Mouse (Mus musculus): ENCODE measurements around the gene Zfp692.

Zfp692 gene

GRCm38 (mm10) chr11:58307411-58308080 is 677 bp downstream of the Zfp692 start:
- DNase-seq (ENCODE audit: low spot score), result peak; percentile 54

GRCm38 (mm10) chr11:58308661-58309060 is 1.8 kb downstream of the Zfp692 start:
- no peak for DNase-seq (ENCODE audit: low spot score)

- DNase-seq (ENCODE audit: low spot score), result no peak
These were observed 7.2 kb downstream of the Zfp692 start for GRCm38 (mm10) chr11:58314069-58314468.

GRCm38 (mm10) chr11:58315536-58316168 is 8.8 kb downstream of the Zfp692 start:
- no peak for DNase-seq (ENCODE audit: low spot score)

GRCm38 (mm10) chr11:58316344-58316743 is 9.5 kb downstream of the Zfp692 start:
- DNase-seq (ENCODE audit: low spot score), result no peak

GRCm38 (mm10) chr11:58316768-58317390 is 10.0 kb downstream of the Zfp692 start:
- DNase-seq (ENCODE audit: low spot score), result no peak

- DNase-seq (ENCODE audit: low spot score), result peak; percentile 99
These were observed 16.1 kb downstream of the Zfp692 start for GRCm38 (mm10) chr11:58322824-58323569.

GRCm38 (mm10) chr11:58323570-58324340 is 16.9 kb downstream of the Zfp692 start:
- peak; percentile 15 for DNase-seq (ENCODE audit: low spot score)

GRCm38 (mm10) chr11:58324614-58325229 is 17.9 kb downstream of the Zfp692 start:
- DNase-seq (ENCODE audit: low spot score), result no peak

- peak; percentile 15 for DNase-seq (ENCODE audit: low spot score)
These were observed 19.9 kb downstream of the Zfp692 start for GRCm38 (mm10) chr11:58326781-58327180.

- DNase-seq (ENCODE audit: low spot score), result no peak
These were observed 23.0 kb downstream of the Zfp692 start for GRCm38 (mm10) chr11:58329906-58330275.

GRCm38 (mm10) chr11:58330276-58331148 is 23.6 kb downstream of the Zfp692 start, which contains the start of the genes Zfp672 and Sh3bp5l:
Gene Zfp672, minus strand, starts transcription at chr11:58330339.
Gene Sh3bp5l, plus strand, starts transcription at chr11:58330724.
- peak; percentile 94 for DNase-seq (ENCODE audit: low spot score)

GRCm38 (mm10) chr11:58331149-58331495 is 24.3 kb downstream of the Zfp692 start:
- DNase-seq (ENCODE audit: low spot score), result no peak

- no peak for DNase-seq (ENCODE audit: low spot score)
These were observed 24.7 kb downstream of the Zfp692 start for GRCm38 (mm10) chr11:58331546-58331945.

GRCm38 (mm10) chr11:58334746-58335145 is 27.9 kb downstream of the Zfp692 start:
- no peak for DNase-seq (ENCODE audit: low spot score)

- no peak for DNase-seq (ENCODE audit: low spot score)
These were observed 39.9 kb downstream of the Zfp692 start for GRCm38 (mm10) chr11:58346745-58347144.

GRCm38 (mm10) chr11:58350628-58351027 is 43.8 kb downstream of the Zfp692 start:
- DNase-seq (ENCODE audit: low spot score), result no peak

- DNase-seq (ENCODE audit: low spot score), result no peak
These were observed 44.3 kb downstream of the Zfp692 start for GRCm38 (mm10) chr11:58351179-58351578.

GRCm38 (mm10) chr11:58352681-58353548 is 46.0 kb downstream of the Zfp692 start:
- DNase-seq (ENCODE audit: low spot score), result peak; percentile 22

Data from retina, embryonic 14.5 days (tissue).